ENCODE assay signal across 15 mouse cellular contexts in genomic region chr7:29361497-29361896, GRCm38 (mm10). TPM values are rescaled to one million over a fixed set of nuclear protein-coding genes. Genes with fewer than 3 reads are reported as not detected.
"Had no signal": no experiment of that assay in that cellular context is flagged by ENCODE, and none has a peak within 500 bp of the region (broad histone marks: within the 10 kb centered on the region; RNA-seq: fewer than 3 reads in every experiment).

No protein-coding gene starts in this region.

- H3K27ac ChIP-seq: kidney, postnatal 0 days; left cerebral cortex, adult 2 months; liver, embryonic 13.5 days; stomach, postnatal 0 days had no signal

- H3K9ac ChIP-seq: liver, embryonic 13.5 days had no signal

- H3K9me3 ChIP-seq: liver, embryonic 13.5 days had no signal

- H3K4me1 ChIP-seq: liver, embryonic 13.5 days had no signal

- H3K4me2 ChIP-seq: liver, embryonic 13.5 days had no signal

- DNase-seq: kidney, adult 2 months; kidney, postnatal 25 days; liver, embryonic 13.5 days; lung, adult 2 months; lung, postnatal 14 days; lung, postnatal 4 days; midbrain, embryonic 14.5 days; retina, postnatal 1 day; thymus, adult 2 months; thymus, postnatal 14 days; thymus, postnatal 4 days had no signal

- H3K27me3 ChIP-seq: liver, embryonic 13.5 days had no signal

- H3K4me3 ChIP-seq: left cerebral cortex, adult 2 months; liver, embryonic 13.5 days had no signal

RNA-seq across cellular contexts. Expression of gene Dpf1, which starts 57.7 kb away (rescaled TPM):
- total RNA-seq: liver, adult 2 months had no signal
